Mouse (Mus musculus) layer of hippocampus, postnatal 25 days (tissue): Measurements from ENCODE around the gene Trmt1. TPM values are rescaled to one million over a fixed set of nuclear protein-coding genes. Genes with fewer than 3 reads are reported as not detected.

Experiments
- DNase-seq, 2 experiments: peaks; one replicate each; pipeline ENCODE4 v3.0.0; 2022; ENCODE audit warnings: mixed read lengths in 2 of 2, low spot score in 1 of 2; ENCODE audit errors: extremely low spot score in 1 of 2
- total RNA-seq, 2 experiments: library from RNA; stranded (reverse); gene quantifications; 2 replicates each; pipeline ENCODE4 v1.2.3; 2021

The Trmt1 gene
- total RNA-seq, 2 experiments from 2014 or later, result 83.4 to 101 TPM

GRCm38 (mm10) chr8:84745032-84745925 is 59.2 kb downstream of the Trmt1 start:
- DNase-seq, result no peak

Other genes starting within 250 kb of the Trmt1 start
- 1 to 10 TPM; 8.8 to 9.6 TPM for gene Ier2, start 23.5 kb upstream of the Trmt1 start, total RNA-seq
- gene Nacc1, start 1.6 kb downstream of the Trmt1 start, total RNA-seq, result 10 to 100 TPM; 88.9 to 91.0 TPM
- 1 to 10 TPM; 2.1 to 2.8 TPM for gene Lyl1, start 15.2 kb downstream of the Trmt1 start, total RNA-seq
- not detected for gene G430095P16Rik, start 36.7 kb downstream of the Trmt1 start, total RNA-seq
- 100 to 1,000 TPM; 406 to 477 TPM for gene Nfix, start 114.0 kb downstream of the Trmt1 start, total RNA-seq
- 10 to 100 TPM in 1 of 2 experiments, 1 to 10 TPM in 1; 9.3 to 10.6 TPM for gene Dand5, start 136.5 kb downstream of the Trmt1 start, total RNA-seq
- gene Gadd45gip1, start 145.2 kb downstream of the Trmt1 start, total RNA-seq, result 10 to 100 TPM; 23.7 to 27.3 TPM
- 10 to 100 TPM; 67.0 to 69.7 TPM for gene Rad23a, start 154.4 kb downstream of the Trmt1 start, total RNA-seq
- 100 to 1,000 TPM; 473 to 552 TPM for gene Calr, start 160.6 kb downstream of the Trmt1 start, total RNA-seq
- gene Farsa, start 170.7 kb downstream of the Trmt1 start, total RNA-seq, result 10 to 100 TPM; 52.4 to 53.3 TPM
- 10 to 100 TPM; 16.5 to 18.0 TPM for gene Syce2, start 185.8 kb downstream of the Trmt1 start, total RNA-seq
- 10 to 100 TPM; 32.4 to 39.7 TPM for gene Gcdh, start 207.6 kb downstream of the Trmt1 start, total RNA-seq
- under 1 TPM in 1 of 2 experiments, not detected in 1; 0.17 TPM for gene Klf1, start 215.6 kb downstream of the Trmt1 start, total RNA-seq
- gene Dnase2a, start 222.3 kb downstream of the Trmt1 start, total RNA-seq, result 1 to 10 TPM; 3.7 to 4.3 TPM